Mouse (Mus musculus) CH12.LX (cell line): ENCODE data around the gene Asb8. TPM values are rescaled to one million over a fixed set of nuclear protein-coding genes. Genes with fewer than 3 reads are reported as not detected.

Experiments
- DNase-seq: peaks from one replicate; pipeline ENCODE4 v3.0.0-alpha.2; 2013; ENCODE audit errors: extremely low read depth
- H3K27ac ChIP-seq: 2 replicates; pipeline ENCODE4 v1.5.1; 2012; ENCODE audit warnings: low read depth, mild to moderate bottlenecking, control low read depth, moderate library complexity; ENCODE audit not compliant: insufficient read depth
- H3K27me3 ChIP-seq: replicated peaks from 2 replicates; pipeline ENCODE3; 2012; ENCODE audit warnings: inconsistent platforms
- H3K36me3 ChIP-seq, 2 experiments: replicated peaks in 1 of 2; 2 replicates each; pipeline versions ENCODE3 to v1.6.1; 2012; ENCODE audit warnings: inconsistent platforms in 1 of 2, low read length in 1 of 2, mild to moderate bottlenecking in 1 of 2, mixed read lengths in 1 of 2, moderate library complexity in 1 of 2; ENCODE audit not compliant: control insufficient read depth in 1 of 2, insufficient read depth in 1 of 2
- H3K4me1 ChIP-seq, 2 experiments: 2 replicates each; pipeline ENCODE4 v1.6.1; 2012; ENCODE audit warnings: inconsistent platforms in 1 of 2, moderate library complexity in 1 of 2; ENCODE audit not compliant: insufficient read depth in 2 of 2, control insufficient read depth in 1 of 2
- H3K4me2 ChIP-seq: 2 replicates; pipeline ENCODE4 v1.6.1; 2012; ENCODE audit warnings: low read depth, mild to moderate bottlenecking, control low read depth; ENCODE audit not compliant: poor library complexity, insufficient read depth, severe bottlenecking
- H3K4me3 ChIP-seq, 3 experiments: fragments of 150-350 bp in 1 of 3; sonication (generic) in 1 of 3; replicated peaks in 1 of 3; 2 replicates each; pipeline versions ENCODE3 to v1.5.1; 2011 to 2012; ENCODE audit warnings: low read depth in 2 of 3, low read length in 2 of 3, mild to moderate bottlenecking in 2 of 3, moderate library complexity in 2 of 3, control low read depth in 1 of 3, improper control_type of control experiment in 1 of 3, inconsistent platforms in 1 of 3, mixed read lengths in 1 of 3; ENCODE audit not compliant: poor library complexity in 1 of 3
- H3K79me2 ChIP-seq: replicated peaks from 2 replicates; pipeline ENCODE4 v1.6.1; 2012; ENCODE audit warnings: mild to moderate bottlenecking, moderate library complexity; ENCODE audit not compliant: control insufficient read depth, poor library complexity, insufficient read depth, severe bottlenecking; ENCODE audit errors: extremely low read depth
- H3K9ac ChIP-seq: 2 replicates; pipeline ENCODE4 v1.6.1; 2012; ENCODE audit warnings: low read depth, mild to moderate bottlenecking, control low read depth, moderate library complexity; ENCODE audit not compliant: insufficient read depth
- H3K9me3 ChIP-seq: replicated peaks from 2 replicates; pipeline ENCODE3; 2012; ENCODE audit warnings: low read length, inconsistent platforms, mixed read lengths
- BHLHE40 ChIP-seq: IDR thresholded peaks from 2 replicates; pipeline ENCODE4 v1.6.1; 2011; ENCODE audit warnings: mild to moderate bottlenecking, low read depth, low read length, improper control_type of control experiment
- CHD1 ChIP-seq: IDR thresholded peaks from 2 replicates; pipeline ENCODE4 v1.6.1; 2012; ENCODE audit warnings: low read depth, low read length, improper control_type of control experiment, inconsistent platforms
- CHD2 ChIP-seq: IDR thresholded peaks from 2 replicates; pipeline ENCODE4 v1.6.1; 2011; ENCODE audit warnings: low read length, improper control_type of control experiment
- HCFC1 ChIP-seq: IDR thresholded peaks from 2 replicates; pipeline ENCODE4 v1.6.1; 2012; ENCODE audit warnings: low read depth, mild to moderate bottlenecking, inconsistent platforms, low read length, improper control_type of control experiment
- MAX ChIP-seq: IDR thresholded peaks from 2 replicates; pipeline ENCODE4 v1.6.1; 2011; ENCODE audit warnings: low read length, improper control_type of control experiment
- MAZ ChIP-seq: IDR thresholded peaks from 2 replicates; pipeline ENCODE4 v1.6.1; 2012; ENCODE audit warnings: low read depth, mild to moderate bottlenecking, inconsistent platforms, low read length, improper control_type of control experiment, moderate library complexity
- MEF2A ChIP-seq: IDR thresholded peaks from 2 replicates; pipeline ENCODE4 v1.6.1; 2014; ENCODE audit warnings: low read depth, mild to moderate bottlenecking, inconsistent platforms, low read length, improper control_type of control experiment, borderline replicate concordance
- MXI1 ChIP-seq: IDR thresholded peaks from 2 replicates; pipeline ENCODE4 v1.6.1; 2011; ENCODE audit warnings: mild to moderate bottlenecking, low read depth, low read length, improper control_type of control experiment
- MYC ChIP-seq: IDR thresholded peaks from 2 replicates; pipeline ENCODE4 v1.6.1; 2011; ENCODE audit warnings: low read depth, mild to moderate bottlenecking, improper control_type of control experiment, low read length
- NELFE ChIP-seq: IDR thresholded peaks from 2 replicates; pipeline ENCODE4 v1.6.1; 2011; ENCODE audit warnings: low read depth, low read length, improper control_type of control experiment
- PAX5 ChIP-seq: IDR thresholded peaks from 2 replicates; pipeline ENCODE4 v1.6.1; 2012; ENCODE audit warnings: low read length, inconsistent platforms, mixed read lengths
- POLR2A ChIP-seq: IDR thresholded peaks from 2 replicates; pipeline ENCODE4 v1.6.1; 2011; ENCODE audit warnings: low read depth, mild to moderate bottlenecking, improper control_type of control experiment, low read length
- RAD21 ChIP-seq: IDR thresholded peaks from 2 replicates; pipeline ENCODE4 v1.6.1; 2011; ENCODE audit warnings: low read depth, mild to moderate bottlenecking, low read length, improper control_type of control experiment, moderate library complexity
- SIN3A ChIP-seq: IDR thresholded peaks from 2 replicates; pipeline ENCODE4 v1.6.1; 2012; ENCODE audit warnings: low read length, improper control_type of control experiment, inconsistent platforms
- TBP ChIP-seq: conservative IDR thresholded peaks from 2 replicates; pipeline ENCODE4 v1.6.1; 2011; ENCODE audit warnings: low read depth, low read length, improper control_type of control experiment
- USF1 ChIP-seq: IDR thresholded peaks from 2 replicates; pipeline ENCODE4 v1.6.1; 2014; ENCODE audit warnings: low read depth, mild to moderate bottlenecking, inconsistent platforms, low read length, improper control_type of control experiment
- ZMIZ1 ChIP-seq: IDR thresholded peaks from 2 replicates; pipeline ENCODE4 v1.6.1; 2012; ENCODE audit warnings: low read depth, mild to moderate bottlenecking, inconsistent platforms, low read length, improper control_type of control experiment
- dilution Hi-C: fragments of 300-500 bp; cut with MboI; formaldehyde crosslinking; loops from 2 replicates; pipeline ENCODE4 v1.14.3; 2020; ENCODE audit warnings: low sequenced_read_pairs; ENCODE audit not compliant: extremely low pct_unique_long_range_greater_than_20kb, extremely low pct_ligation_motif_present
- in situ Hi-C: fragments of 300-500 bp; cut with MboI; formaldehyde crosslinking; loops from 3 replicates; pipeline ENCODE4 v1.14.3; 2019; ENCODE audit warnings: low sequenced_read_pairs, low pct_ligation_motif_present, low pct_unique_long_range_greater_than_20kb, mixed read lengths
- polyA plus RNA-seq: library from polyadenylated mRNA; unstranded; fragments of >175 nt; gene quantifications from 2 replicates; pipeline ENCODE4 v1.2.1, GENCODE M21; 2012; ENCODE audit warnings: low read depth; ENCODE audit not compliant: insufficient read length
- total RNA-seq, 2 experiments: library from RNA; depleted of rRNA; stranded (reverse); fragments of 300-350 nt in 1 of 2; fragments of >200 nt in 1 of 2; gene quantifications; 2 replicates each; pipeline ENCODE4 v1.2.3; 2012 to 2014

Gene Asb8
- total and polyA plus RNA-seq, 3 experiments = 20.5 to 32.5 (median 27.7) TPM

GRCm38 (mm10) chr15:98131942-98132655 is 33.3 kb downstream of the Asb8 start:
- dilution Hi-C loops = no loop called here
- H3K27ac ChIP-seq = no peak overlapping the region
- TF ChIP-seq MAZ (no peak), BHLHE40 (no peak)
- TF ChIP-seq, all 38 proteins: peak for 0
- Histone ChIP-seq H3K4me3 (no peak overlapping the region), H3K9me3 (no peaks in the 10 kb centered on the region), H3K4me2 (no peak overlapping the region), H3K36me3 (peaks cover 49 to 98% of the 10 kb centered on the region in 2 experiments), H3K4me1 (no peaks in the 10 kb centered on the region), H3K27me3 (no peaks in the 10 kb centered on the region), H3K79me2 (no peaks in the 10 kb centered on the region), H3K9ac (no peak overlapping the region)
- no peak for DNase-seq
- in situ Hi-C loops = no loop called here

GRCm38 (mm10) chr15:98131451-98131850 is 34.0 kb downstream of the Asb8 start:
- no peak overlapping the region for H3K4me2 ChIP-seq
- H3K4me3 ChIP-seq = no peak overlapping the region
- DNase-seq = no peak
- no peak for TF ChIP-seq BHLHE40
- TF ChIP-seq POLR2A = no peak
- TF ChIP-seq NELFE = no peak
- TF ChIP-seq MYC = no peak
- TF ChIP-seq SIN3A = no peak
- TF ChIP-seq TBP = no peak
- no peak for TF ChIP-seq CHD1
- no peak for TF ChIP-seq MAZ
- TF ChIP-seq MXI1 = no peak
- no peak for TF ChIP-seq HCFC1
- TF ChIP-seq ZMIZ1 = no peak
- no peak for TF ChIP-seq RAD21
- no peak for TF ChIP-seq PAX5
- TF ChIP-seq MEF2A = no peak
- H3K27me3 ChIP-seq = no peaks in the 10 kb centered on the region
- H3K9ac ChIP-seq = no peak overlapping the region
- H3K27ac ChIP-seq = no peak overlapping the region
- no peaks in the 10 kb centered on the region for H3K79me2 ChIP-seq
- H3K9me3 ChIP-seq = no peaks in the 10 kb centered on the region
- peaks cover 44 to 98% of the 10 kb centered on the region in 2 experiments for H3K36me3 ChIP-seq
- dilution Hi-C loops = no loop called here
- no peaks in the 10 kb centered on the region for H3K4me1 ChIP-seq
- in situ Hi-C loops = no loop called here

- TF ChIP-seq CHD2 (no peak), CHD1 (no peak), SIN3A (no peak), USF1 (no peak), MAX (no peak), HCFC1 (no peak)
- H3K4me1 ChIP-seq = no peaks in the 10 kb centered on the region
- H3K27ac ChIP-seq = no peak overlapping the region
- DNase-seq = no peak
- dilution Hi-C loops = no loop called here
- H3K36me3 ChIP-seq = peaks cover 42 to 98% of the 10 kb centered on the region in 2 experiments
- no peak overlapping the region for H3K4me3 ChIP-seq
- H3K9ac ChIP-seq = no peak overlapping the region
- no peaks in the 10 kb centered on the region for H3K27me3 ChIP-seq
- H3K4me2 ChIP-seq = no peak overlapping the region
- H3K9me3 ChIP-seq = no peaks in the 10 kb centered on the region
- in situ Hi-C loops = no loop called here
- no peaks in the 10 kb centered on the region for H3K79me2 ChIP-seq
Observed at GRCm38 (mm10) chr15:98131001-98131400, 34.4 kb downstream of the Asb8 start.
